Mouse (Mus musculus) mouse embryonic stem cell (cell line): Measurements from ENCODE around the gene Pmepa1.

Source experiments
- in situ Hi-C, 2 experiments: fragments of 300-500 bp; cut with MboI; formaldehyde crosslinking; loops; 1 replicate in 1 of 2; 3 replicates in 1 of 2; pipeline ENCODE4 v1.14.3; 2019 to 2020; ENCODE audit warnings: low sequenced_read_pairs in 2 of 2, low pct_unique_long_range_greater_than_20kb in 1 of 2, mixed read lengths in 1 of 2; ENCODE audit not compliant: unreplicated experiment in 1 of 2

Gene Pmepa1

DNA sequence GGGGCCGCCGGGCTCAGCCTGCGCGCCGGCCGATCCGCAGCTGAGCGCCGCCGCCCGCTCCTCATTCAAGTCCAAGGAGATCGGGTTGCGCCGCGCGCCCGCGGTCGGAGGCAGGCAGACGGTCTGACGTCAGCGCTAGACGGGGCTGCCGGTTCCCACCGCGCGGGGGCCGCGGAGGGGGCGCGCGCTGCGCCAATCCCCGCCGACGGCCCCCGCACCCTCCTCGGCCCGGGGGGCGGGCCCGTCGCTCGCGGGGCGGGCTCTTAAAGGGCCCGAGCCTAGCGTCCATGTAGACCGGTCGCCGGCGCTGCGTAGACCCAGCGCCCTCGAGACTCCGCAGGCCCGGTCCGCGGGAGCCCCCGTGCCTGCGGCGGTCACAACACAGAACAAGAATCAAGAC is at the start of gene Pmepa1:
Gene Pmepa1, minus strand, starts transcription at position 125 of the 400 bp plus-strand sequence.
- in situ Hi-C loops, result no loop called here

GRCm38 (mm10) chr2:173321754-173322153 is 45.4 kb upstream of the Pmepa1 start:
- in situ Hi-C loops, result no loop called here

DNA sequence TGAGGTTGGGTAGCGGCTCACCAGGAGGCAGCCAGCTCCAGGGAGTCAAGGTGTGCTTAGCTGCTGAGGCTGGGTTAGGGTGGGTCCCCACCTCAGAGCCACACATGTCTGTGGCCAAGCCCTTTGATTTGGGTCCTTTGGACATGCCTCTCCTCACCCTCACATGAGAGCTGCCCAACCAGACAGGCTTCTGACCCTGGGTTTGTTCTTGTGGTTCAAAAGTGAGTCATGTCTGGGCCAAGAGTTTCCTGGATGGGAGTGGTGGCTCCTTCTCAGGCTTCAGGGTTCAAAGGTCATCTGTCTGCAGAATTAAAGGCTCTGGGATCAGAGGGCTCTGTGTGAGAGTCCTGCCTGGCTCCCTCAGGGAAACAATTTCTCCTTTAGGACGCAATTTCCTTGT is 44.9 kb upstream of the Pmepa1 start:
- in situ Hi-C loops, result no loop called here

DNA sequence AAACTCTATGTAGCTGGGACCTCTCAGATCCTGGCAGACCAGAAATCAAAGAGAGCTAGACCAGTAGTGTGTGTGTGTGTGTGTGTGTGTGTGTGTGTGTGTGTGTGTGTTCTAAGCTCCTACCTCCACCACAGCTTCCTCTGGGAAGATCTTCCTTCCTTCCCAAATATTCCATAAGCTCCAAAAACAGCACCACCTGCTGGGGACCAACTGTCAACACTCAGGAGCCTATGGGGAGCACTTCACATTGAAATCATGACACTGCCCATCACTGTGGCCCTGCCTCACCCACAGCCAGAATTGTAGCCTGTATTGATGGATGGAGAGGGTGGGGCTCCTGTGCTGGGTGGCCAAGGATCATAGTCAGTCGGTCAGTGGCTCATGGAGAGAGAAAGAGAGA is 38.0 kb upstream of the Pmepa1 start:
- in situ Hi-C loops, result no loop called here

DNA sequence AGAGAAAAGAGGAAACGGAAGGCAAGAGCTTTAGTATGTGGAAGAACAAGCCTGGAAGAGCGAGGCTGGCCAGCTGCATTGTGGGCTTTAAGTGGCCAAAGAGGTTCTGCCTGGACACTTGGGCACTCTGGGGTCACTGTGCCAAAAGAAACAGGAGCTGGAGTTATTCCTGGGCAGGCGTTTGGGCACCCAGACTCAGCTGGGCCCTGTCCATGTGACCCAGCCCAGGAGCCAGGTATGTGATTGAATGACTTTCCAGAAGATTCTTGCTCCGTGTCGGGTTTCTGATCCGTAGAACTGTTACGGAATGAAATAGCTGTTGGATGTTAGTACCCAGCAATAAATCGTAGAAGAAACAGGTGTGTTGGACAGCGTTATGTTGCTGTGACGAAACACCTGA is 32.2 kb upstream of the Pmepa1 start:
- in situ Hi-C loops, result no loop called here

GRCm38 (mm10) chr2:173307984-173308383 is 31.7 kb upstream of the Pmepa1 start:
- in situ Hi-C loops, result no loop called here

GRCm38 (mm10) chr2:173307561-173307960 is 31.2 kb upstream of the Pmepa1 start:
- in situ Hi-C loops, result no loop called here

DNA sequence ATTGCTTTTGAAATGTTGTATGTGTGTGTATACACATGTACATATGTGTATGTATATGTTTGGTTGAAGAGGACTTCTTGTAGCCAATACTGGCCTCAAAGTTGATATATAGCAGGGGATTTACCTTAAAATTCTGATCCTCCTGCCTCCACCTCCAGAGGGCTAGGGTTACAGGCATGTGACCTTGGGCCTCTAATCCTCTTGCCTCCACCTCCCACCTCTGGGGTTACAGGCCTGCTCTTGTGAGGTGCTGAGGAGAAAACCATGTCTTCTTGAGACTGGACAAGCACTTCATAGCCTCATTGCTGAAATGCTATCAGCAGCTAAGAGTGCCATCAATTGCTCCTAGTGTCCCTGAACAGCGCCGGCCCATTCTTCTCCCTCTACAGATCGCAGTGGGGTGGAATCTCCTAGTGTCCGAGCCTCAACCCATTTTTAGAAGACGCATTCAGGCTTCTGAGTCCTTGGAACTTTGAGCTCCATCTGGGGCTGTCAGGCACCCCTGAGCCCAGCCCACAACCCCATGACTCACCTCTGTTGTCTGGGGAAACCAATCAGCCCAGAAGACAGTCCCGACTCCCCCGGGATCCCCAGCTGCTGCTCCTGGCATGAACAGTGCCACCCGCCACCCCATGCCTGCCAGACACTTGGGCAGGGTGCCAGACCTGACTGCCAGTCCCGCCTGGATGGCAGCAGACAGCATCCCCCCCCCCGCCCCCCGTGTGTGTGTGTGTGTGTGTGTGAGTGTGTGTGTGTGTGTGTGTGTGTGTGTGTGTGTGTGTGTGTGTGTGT is 30.6 kb upstream of the Pmepa1 start:
- in situ Hi-C loops, result no loop called here

GRCm38 (mm10) chr2:173305011-173305410 is 28.7 kb upstream of the Pmepa1 start:
- in situ Hi-C loops, result no loop called here

GRCm38 (mm10) chr2:173300663-173301630 is 24.6 kb upstream of the Pmepa1 start:
- in situ Hi-C loops, result no loop called here

GRCm38 (mm10) chr2:173296408-173296807 is 20.1 kb upstream of the Pmepa1 start:
- in situ Hi-C loops, result no loop called here

GRCm38 (mm10) chr2:173293042-173293441 is 16.7 kb upstream of the Pmepa1 start:
- in situ Hi-C loops, result no loop called here

GRCm38 (mm10) chr2:173292551-173292950 is 16.2 kb upstream of the Pmepa1 start:
- in situ Hi-C loops, result no loop called here

- in situ Hi-C loops, result no loop called here
Measured at GRCm38 (mm10) chr2:173290981-173291380, 14.6 kb upstream of the Pmepa1 start.

GRCm38 (mm10) chr2:173289928-173290327 is 13.6 kb upstream of the Pmepa1 start:
- in situ Hi-C loops, result no loop called here

GRCm38 (mm10) chr2:173285816-173286538 is 9.6 kb upstream of the Pmepa1 start:
- in situ Hi-C loops, result no loop called here

DNA sequence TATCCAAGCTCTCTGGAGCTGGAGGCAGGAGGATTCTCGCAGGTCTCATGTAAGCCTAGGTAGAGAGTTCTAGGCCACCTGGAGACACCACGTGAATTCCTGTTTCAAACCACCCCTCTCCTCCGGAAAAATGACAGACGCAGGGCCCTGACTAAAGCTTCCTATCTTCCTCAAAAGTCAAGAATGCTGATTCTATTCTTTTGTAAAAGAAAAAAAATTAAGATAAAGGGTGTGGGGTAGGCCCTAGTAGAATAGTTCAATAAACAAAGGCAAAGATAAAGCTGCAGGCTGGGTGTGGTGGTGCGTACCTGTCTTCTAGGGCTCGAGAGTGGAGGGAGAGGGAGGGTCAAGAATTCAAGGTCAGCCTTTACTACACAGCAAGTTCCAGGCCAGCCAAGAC is 8.4 kb upstream of the Pmepa1 start:
- in situ Hi-C loops, result no loop called here

- in situ Hi-C loops, result no loop called here
Measured at GRCm38 (mm10) chr2:173282191-173282590, 5.9 kb upstream of the Pmepa1 start.
